Mouse (Mus musculus): Measurements from ENCODE around the gene Gng13.
"Not testable (repeated sequence)": the region's sequence is repeated elsewhere in the genome, so short reads cannot be mapped to it uniquely, and the experiment has no call there.

Gene Gng13

GRCm38 (mm10) chr17:25732082-25732481 lies 15.1 kb downstream of the Gng13 start:
- peak; percentile 75 to 90 for DNase-seq (ENCODE audit: low spot score in 2 of 2)

GRCm38 (mm10) chr17:25735246-25735645 lies 18.3 kb downstream of the Gng13 start:
- DNase-seq (ENCODE audit: low spot score in 2 of 2), result no peak

- no peak for DNase-seq (ENCODE audit: low spot score in 2 of 2)
Measured at GRCm38 (mm10) chr17:25735745-25736144, 18.8 kb downstream of the Gng13 start, which contains the start of gene Mslnl. Mslnl (plus strand) TSS chr17:25736042.

- no peak for DNase-seq (ENCODE audit: low spot score in 2 of 2)
Measured at GRCm38 (mm10) chr17:25738861-25739260, 21.9 kb downstream of the Gng13 start.

GRCm38 (mm10) chr17:25741471-25741870 lies 24.5 kb downstream of the Gng13 start:
- not testable (repeated sequence) for DNase-seq (ENCODE audit: low spot score in 2 of 2)

- no peak for DNase-seq (ENCODE audit: low spot score in 2 of 2)
Measured at GRCm38 (mm10) chr17:25743831-25744230, 26.9 kb downstream of the Gng13 start.

GRCm38 (mm10) chr17:25744311-25744710 lies 27.3 kb downstream of the Gng13 start:
- no peak for DNase-seq (ENCODE audit: low spot score in 2 of 2)

- no peak for DNase-seq (ENCODE audit: low spot score in 2 of 2)
Measured at GRCm38 (mm10) chr17:25748238-25748637, 31.3 kb downstream of the Gng13 start.

GRCm38 (mm10) chr17:25749314-25749713 lies 32.3 kb downstream of the Gng13 start:
- no peak for DNase-seq (ENCODE audit: low spot score in 2 of 2)

- peak in 1 of 2 experiments; percentile 32 for DNase-seq (ENCODE audit: low spot score in 2 of 2)
Measured at GRCm38 (mm10) chr17:25751446-25751845, 34.5 kb downstream of the Gng13 start.

- no peak for DNase-seq (ENCODE audit: low spot score in 2 of 2)
Measured at GRCm38 (mm10) chr17:25754241-25754640, 37.3 kb downstream of the Gng13 start, which contains the start of gene Msln. Msln (minus strand) TSS chr17:25754378.

- DNase-seq (ENCODE audit: low spot score in 2 of 2), result no peak
Measured at GRCm38 (mm10) chr17:25755086-25755485, 38.1 kb downstream of the Gng13 start.

- no peak for DNase-seq (ENCODE audit: low spot score in 2 of 2)
Measured at GRCm38 (mm10) chr17:25755627-25756377, 38.8 kb downstream of the Gng13 start.

- DNase-seq (ENCODE audit: low spot score in 2 of 2), result no peak
Measured at GRCm38 (mm10) chr17:25756378-25757242, 39.6 kb downstream of the Gng13 start.

- DNase-seq (ENCODE audit: low spot score in 2 of 2), result no peak
Measured at GRCm38 (mm10) chr17:25757691-25758090, 40.7 kb downstream of the Gng13 start.

GRCm38 (mm10) chr17:25760148-25760547 lies 43.2 kb downstream of the Gng13 start:
- DNase-seq (ENCODE audit: low spot score in 2 of 2), result no peak

- no peak for DNase-seq (ENCODE audit: low spot score in 2 of 2)
Measured at GRCm38 (mm10) chr17:25761561-25761970, 44.6 kb downstream of the Gng13 start.

GRCm38 (mm10) chr17:25762591-25762990 lies 45.6 kb downstream of the Gng13 start:
- no peak for DNase-seq (ENCODE audit: low spot score in 2 of 2)

- DNase-seq (ENCODE audit: low spot score in 2 of 2), result no peak
Measured at GRCm38 (mm10) chr17:25765886-25766285, 48.9 kb downstream of the Gng13 start.
